Mouse (Mus musculus): ENCODE data around the gene Tspan7.

DNA sequence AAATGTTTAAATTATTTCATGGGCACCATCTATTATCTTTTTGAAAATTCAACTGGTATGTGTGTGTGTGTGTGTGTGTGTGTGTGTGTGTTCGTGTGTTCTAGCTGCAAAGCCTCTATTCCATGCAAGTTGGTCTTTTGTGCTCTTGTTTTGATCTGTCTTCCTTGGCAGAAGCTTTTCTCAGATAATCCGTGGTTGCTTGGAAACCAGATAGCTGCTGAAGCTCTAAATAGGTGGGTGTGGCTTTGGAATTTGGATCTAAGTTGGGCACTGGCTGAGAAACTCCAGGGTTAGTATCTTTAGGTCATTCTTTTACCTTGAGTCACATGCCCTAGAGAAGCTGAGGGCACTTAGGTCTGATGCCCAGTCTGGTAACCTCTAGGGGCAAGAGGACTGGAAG, 50.5 kb downstream of the Tspan7 start:
- TF ChIP-seq CTCF (IDR thresholded peaks at IDR 0.05 in 2 of 3, conservative IDR thresholded peaks at IDR 0.05 in 1 of 3; ENCODE audit: control insufficient read depth in 1 of 3, insufficient read depth in 1 of 3, low read depth in 2 of 3, low read length in 3 of 3, poor library complexity in 1 of 3, severe bottlenecking in 1 of 3) = no peak
- no peak for TF ChIP-seq POLR2A (IDR thresholded peaks at IDR 0.05; ENCODE audit: control insufficient read depth in 1 of 2, insufficient read depth in 1 of 2, low read depth in 1 of 2, low read length in 2 of 2, poor library complexity in 1 of 2)
- TF ChIP-seq TCF12 (IDR thresholded peaks at IDR 0.05; ENCODE audit: low read depth, low read length) = no peak
- no peak for TF ChIP-seq ZMIZ1 (IDR thresholded peaks at IDR 0.05; ENCODE audit: low read depth, low read length)
- TF ChIP-seq MAX (IDR thresholded peaks at IDR 0.05; ENCODE audit: low read length) = no peak
- no peak for TF ChIP-seq RAD21 (IDR thresholded peaks at IDR 0.05; ENCODE audit: low read depth, low read length)
- no peak for TF ChIP-seq TBP (IDR thresholded peaks at IDR 0.05; ENCODE audit: low read depth, low read length)
- TF ChIP-seq GATA1 (IDR thresholded peaks at IDR 0.05; ENCODE audit: low read depth, low read length) = no peak
- TF ChIP-seq USF2 (IDR thresholded peaks at IDR 0.05; ENCODE audit: borderline replicate concordance in 1 of 2, insufficient read depth in 1 of 2, low read depth in 1 of 2, low read length in 2 of 2) = no peak
- TF ChIP-seq JUND (IDR thresholded peaks at IDR 0.05; ENCODE audit: low read depth, low read length) = no peak
